Mouse (Mus musculus) lung, embryonic 15.5 days (tissue): Measurements from ENCODE around the gene Galnt16. TPM values are rescaled to one million over a fixed set of nuclear protein-coding genes. Genes with fewer than 3 reads are reported as not detected.

Experiments
- ATAC-seq: fragments of 200-750 bp; cut with Nextera tagmentation; 2 replicates; pipeline ENCODE4 v1.8.0; 2017; ENCODE audit warnings: moderate number of reproducible peaks, borderline replicate concordance; ENCODE audit not compliant: low FRiP score, low TSS enrichment; ENCODE audit errors: extremely low read depth
- H3K27ac ChIP-seq: fragments of 300-500 bp; sonication (generic); 2 replicates; pipeline ENCODE4 v1.5.1; 2015; ENCODE audit warnings: moderate library complexity, mild to moderate bottlenecking, inconsistent platforms
- H3K27me3 ChIP-seq: fragments of 300-500 bp; sonication (generic); 2 replicates; pipeline ENCODE4 v1.6.1; 2015; ENCODE audit warnings: inconsistent platforms
- H3K36me3 ChIP-seq: fragments of 300-500 bp; sonication (generic); 2 replicates; pipeline ENCODE4 v1.6.1; 2015; ENCODE audit warnings: inconsistent platforms
- H3K4me1 ChIP-seq: fragments of 300-500 bp; sonication (generic); 2 replicates; pipeline ENCODE4 v1.6.1; 2015; ENCODE audit warnings: inconsistent platforms
- H3K4me2 ChIP-seq: fragments of 300-500 bp; sonication (generic); 2 replicates; pipeline ENCODE4 v1.6.1; 2015; ENCODE audit warnings: inconsistent platforms, mild to moderate bottlenecking, moderate library complexity
- H3K4me3 ChIP-seq: fragments of 300-500 bp; sonication (generic); 2 replicates; pipeline ENCODE4 v1.5.1; 2015; ENCODE audit warnings: mild to moderate bottlenecking, inconsistent platforms
- H3K9ac ChIP-seq: fragments of 300-500 bp; sonication (generic); 2 replicates; pipeline ENCODE4 v1.6.1; 2015; ENCODE audit warnings: inconsistent platforms
- H3K9me3 ChIP-seq: fragments of 300-500 bp; sonication (generic); 2 replicates; pipeline ENCODE4 v1.6.1; 2016; ENCODE audit warnings: inconsistent platforms
- WGBS: fragments of 180-500 bp; shearing (Covaris S2); methylation state at CpG from one replicate; pipeline ENCODE4 v1.1.7; 2015; 5-methylcytosine and 5-hydroxymethylcytosine counted together
- polyA plus RNA-seq: library from polyadenylated mRNA; unstranded; fragments of >200 nt; fragmentation: Nextera tagmentation; extraction: Ambion mirVana; gene quantifications from 2 replicates; pipeline ENCODE4 v1.2.1, GENCODE M21; 2015

Gene Galnt16
- polyA plus RNA-seq = 12.3 TPM in 2 replicates

DNA sequence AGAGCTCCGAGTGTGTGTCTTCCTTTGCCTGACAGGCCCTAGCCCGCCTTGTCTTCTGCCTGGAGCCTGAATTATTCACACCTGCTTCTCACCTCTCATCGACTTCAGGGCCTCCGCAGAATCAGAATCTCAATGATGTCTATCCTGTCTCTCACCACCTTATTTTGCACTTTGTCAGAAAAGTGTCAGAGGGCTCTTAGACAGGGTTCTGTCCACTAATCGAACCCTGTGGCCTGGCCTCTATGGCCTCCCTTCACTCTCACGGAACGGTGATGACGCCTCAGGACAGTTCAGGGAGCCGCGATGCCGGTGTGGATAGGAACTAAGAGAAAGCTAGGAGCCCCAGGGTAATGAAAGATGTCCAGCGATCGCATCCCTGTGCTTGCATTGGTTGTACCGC, at the start of gene Galnt16:
Gene Galnt16, plus strand, starts transcription at position 301 of the 400 bp plus-strand sequence.
- Histone ChIP-seq H3K36me3 (no peaks in the 10 kb centered on the region), H3K4me1 (peaks cover 27% of the 10 kb centered on the region), H3K4me2 (peak within 1 kb of the TSS; percentile 99), H3K27me3 (peaks cover 65% of the 10 kb centered on the region), H3K4me3 (peak within 1 kb of the TSS; percentile 64), H3K9ac (peak within 1 kb of the TSS; percentile 57), H3K9me3 (no peaks in the 10 kb centered on the region), H3K27ac (no peak within 1 kb of the TSS)
- WGBS = 7% methylated on average over 14 of the region's 14 CpGs
- ATAC-seq = no peak

DNA sequence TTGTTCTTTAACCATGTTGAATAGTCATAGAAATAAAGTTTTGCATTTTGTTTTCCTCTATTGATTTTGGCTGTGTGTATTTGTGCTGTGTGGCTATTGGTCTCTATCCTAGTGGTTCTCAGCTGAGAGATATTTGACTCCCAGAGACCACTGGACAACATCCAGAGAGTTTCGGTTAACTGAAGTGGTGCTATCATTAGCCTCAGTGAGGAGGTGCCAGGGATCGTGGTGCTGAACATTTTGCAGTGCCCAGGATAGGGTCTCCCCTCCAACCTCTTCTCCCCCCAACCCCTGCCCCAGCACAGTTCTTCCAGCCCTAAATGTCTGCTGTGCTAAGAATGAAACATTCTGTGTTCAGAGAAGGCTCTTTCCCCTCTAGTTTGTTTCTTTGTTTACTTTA, 47.9 kb upstream of the Galnt16 start:
- Histone ChIP-seq H3K4me2 (no peak overlapping the region), H3K27ac (no peak overlapping the region), H3K9ac (no peak overlapping the region), H3K4me1 (no peaks in the 10 kb centered on the region), H3K36me3 (no peaks in the 10 kb centered on the region), H3K9me3 (no peaks in the 10 kb centered on the region), H3K27me3 (no peaks in the 10 kb centered on the region), H3K4me3 (no peak overlapping the region)
- 61% methylated on average over 2 of the region's 2 CpGs for WGBS
- ATAC-seq = no peak

DNA sequence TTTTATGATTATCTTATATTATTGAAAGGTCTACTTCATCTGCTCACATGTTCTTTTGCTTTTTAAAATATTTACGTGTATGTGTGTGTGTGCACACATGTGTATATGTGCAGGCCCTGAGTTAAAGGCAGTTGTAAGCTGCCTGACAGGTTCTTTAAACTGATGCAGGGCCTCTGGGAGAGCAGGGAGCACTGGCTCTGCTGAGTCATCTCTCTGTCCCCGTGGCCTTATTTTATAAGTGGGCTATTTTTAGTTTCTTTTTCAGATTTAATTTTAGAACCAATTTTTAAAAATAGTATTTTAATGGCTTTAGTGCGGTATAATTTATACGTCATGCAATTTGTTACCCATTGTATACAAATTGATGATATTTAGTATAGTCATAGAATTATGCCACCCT, 46.2 kb upstream of the Galnt16 start:
- Histone ChIP-seq H3K27me3 (no peaks in the 10 kb centered on the region), H3K36me3 (no peaks in the 10 kb centered on the region), H3K4me1 (no peaks in the 10 kb centered on the region), H3K4me3 (no peak overlapping the region), H3K9me3 (no peaks in the 10 kb centered on the region), H3K9ac (no peak overlapping the region), H3K4me2 (no peak overlapping the region), H3K27ac (no peak overlapping the region)
- ATAC-seq = no peak
- WGBS = 68% methylated on average over 4 of the region's 4 CpGs

DNA sequence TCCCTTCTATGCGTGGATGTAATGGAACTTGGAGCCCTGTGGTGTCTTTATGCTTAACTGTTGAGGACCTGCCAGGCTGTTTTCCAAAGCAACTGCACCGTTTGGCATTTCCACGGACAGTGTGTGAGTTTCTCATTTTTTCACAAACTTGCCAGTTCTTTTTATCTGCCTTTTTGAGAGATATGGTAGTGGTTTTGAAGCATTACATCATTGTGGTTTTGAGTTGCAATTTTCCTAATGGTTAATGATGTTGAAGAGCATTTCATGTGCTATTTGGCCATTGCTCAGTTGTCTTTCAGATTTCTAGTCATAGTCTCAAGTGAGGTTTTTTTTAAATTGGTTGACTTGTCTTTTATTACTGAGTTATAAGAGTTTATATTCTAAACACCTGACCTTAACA, 44.3 kb upstream of the Galnt16 start:
- Histone ChIP-seq H3K4me1 (no peaks in the 10 kb centered on the region), H3K36me3 (0 out of 2 replicates have a peak, but pooled peaks cover under 1% of the 10 kb centered on the region), H3K27ac (no peak overlapping the region), H3K4me3 (no peak overlapping the region), H3K9ac (no peak overlapping the region), H3K9me3 (no peaks in the 10 kb centered on the region), H3K4me2 (no peak overlapping the region), H3K27me3 (no peaks in the 10 kb centered on the region)
- no peak for ATAC-seq
- 79% methylated on average over 3 of the region's 3 CpGs for WGBS

DNA sequence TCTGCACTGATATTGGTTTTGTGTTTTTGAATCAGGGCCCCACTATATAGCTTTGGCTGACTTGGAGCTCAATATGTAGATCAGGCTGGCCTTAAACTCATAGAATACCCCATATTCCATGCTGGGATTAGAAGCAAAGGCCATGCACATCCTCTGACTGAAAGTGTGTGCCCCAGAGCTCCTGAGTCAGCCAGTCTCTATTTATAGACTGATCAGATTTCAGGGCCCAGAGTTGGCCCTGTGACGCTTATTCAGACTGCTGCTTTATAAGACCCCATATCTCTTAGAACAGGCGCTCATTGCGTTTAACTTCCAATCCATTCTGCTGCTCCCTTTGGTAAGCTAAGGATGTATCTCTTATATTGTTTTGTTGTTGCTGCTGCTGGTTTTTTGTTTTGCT, 38.1 kb upstream of the Galnt16 start:
- WGBS = 77% methylated on average over 3 of the region's 3 CpGs
- H3K9ac ChIP-seq = no peak overlapping the region
- ATAC-seq = no peak

DNA sequence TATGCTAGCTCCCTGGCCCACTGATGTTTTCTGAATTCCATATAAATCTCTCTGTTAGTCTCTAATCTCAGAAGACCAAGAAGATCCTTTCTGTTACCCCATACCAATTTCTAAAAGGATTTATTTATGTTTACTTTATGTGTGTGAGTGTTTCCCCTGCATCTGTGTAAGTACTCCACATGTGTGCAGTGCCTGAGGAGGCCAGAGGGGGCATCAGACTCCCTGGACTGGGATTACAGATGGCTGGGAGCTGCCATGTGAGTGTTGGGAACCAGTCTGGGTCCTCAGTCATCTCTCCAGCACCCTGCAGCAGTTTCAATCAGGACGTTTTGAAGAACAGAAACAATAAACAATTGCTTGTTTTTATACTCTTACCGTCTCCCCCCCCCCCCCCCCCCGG, 34.7 kb upstream of the Galnt16 start:
- no peak for ATAC-seq
- Histone ChIP-seq H3K9me3 (no peaks in the 10 kb centered on the region), H3K4me2 (no peak overlapping the region), H3K4me1 (no peaks in the 10 kb centered on the region), H3K9ac (no peak overlapping the region), H3K27me3 (no peaks in the 10 kb centered on the region), H3K4me3 (no peak overlapping the region), H3K36me3 (peaks cover 16% of the 10 kb centered on the region), H3K27ac (no peak overlapping the region)
- WGBS = 54% methylated on average over 3 of the region's 3 CpGs

More for the DNA sequence above, 38.1 kb upstream of the Galnt16 start:
- Histone ChIP-seq H3K4me2 (no peak overlapping the region), H3K4me3 (no peak overlapping the region), H3K27ac (no peak overlapping the region), H3K4me1 (no peaks in the 10 kb centered on the region), H3K36me3 (peaks cover 16% of the 10 kb centered on the region), H3K27me3 (no peaks in the 10 kb centered on the region), H3K9me3 (no peaks in the 10 kb centered on the region)

DNA sequence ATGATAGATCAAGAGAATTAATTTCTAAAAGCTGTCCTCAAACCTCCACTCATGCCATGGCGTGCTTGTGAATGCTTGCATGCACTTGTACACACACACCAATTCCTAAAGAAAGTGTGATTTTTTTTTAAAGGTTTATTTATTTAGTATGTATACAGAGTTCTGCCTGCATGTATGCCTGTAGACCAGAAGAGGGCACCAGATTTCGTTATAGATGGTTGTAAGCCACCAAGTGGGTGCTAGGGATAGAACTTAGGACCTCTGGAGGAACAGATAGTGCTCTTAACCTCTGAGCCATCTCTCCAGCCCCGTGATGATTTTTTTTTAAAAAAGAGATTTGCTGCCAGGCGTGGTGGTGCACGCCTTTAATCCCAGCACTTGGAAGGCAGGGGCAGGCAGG, 24.8 kb upstream of the Galnt16 start:
- no peak overlapping the region for H3K4me3 ChIP-seq
- no peak overlapping the region for H3K4me2 ChIP-seq
- H3K9me3 ChIP-seq = no peaks in the 10 kb centered on the region
- H3K9ac ChIP-seq = no peak overlapping the region
- no peak for ATAC-seq
- H3K27ac ChIP-seq = no peak overlapping the region
- 93% methylated on average over 5 of the region's 5 CpGs for WGBS
- H3K36me3 ChIP-seq = peaks cover 36% of the 10 kb centered on the region
- H3K4me1 ChIP-seq = no peaks in the 10 kb centered on the region
- no peaks in the 10 kb centered on the region for H3K27me3 ChIP-seq

DNA sequence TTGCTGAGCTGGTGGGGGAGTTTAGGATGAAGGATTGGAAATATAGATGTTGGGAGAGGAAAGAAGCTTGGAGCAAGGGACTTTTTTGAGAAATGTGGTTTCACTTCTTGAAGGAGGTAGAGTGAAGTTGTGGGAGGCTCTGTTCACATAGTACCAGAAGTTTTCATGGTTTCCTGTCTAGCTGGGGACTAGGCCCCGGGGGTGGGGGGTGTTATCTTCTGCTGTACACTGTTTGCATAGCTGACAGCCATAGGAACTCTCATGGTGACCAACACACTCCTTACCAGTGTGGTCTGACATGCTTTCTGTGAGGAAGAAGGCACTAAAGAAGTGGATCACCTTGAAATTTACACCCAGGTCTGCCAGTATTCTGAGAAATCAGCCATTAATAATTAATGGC, 22.4 kb upstream of the Galnt16 start:
- no peak overlapping the region for H3K9ac ChIP-seq
- H3K4me1 ChIP-seq = no peaks in the 10 kb centered on the region
- peaks cover 21% of the 10 kb centered on the region for H3K36me3 ChIP-seq
- 50% methylated on average over 1 of the region's 1 CpGs for WGBS
- no peak for ATAC-seq
- no peak overlapping the region for H3K27ac ChIP-seq
- no peak overlapping the region for H3K4me3 ChIP-seq
- H3K27me3 ChIP-seq = no peaks in the 10 kb centered on the region
- H3K9me3 ChIP-seq = no peaks in the 10 kb centered on the region
- H3K4me2 ChIP-seq = no peak overlapping the region

DNA sequence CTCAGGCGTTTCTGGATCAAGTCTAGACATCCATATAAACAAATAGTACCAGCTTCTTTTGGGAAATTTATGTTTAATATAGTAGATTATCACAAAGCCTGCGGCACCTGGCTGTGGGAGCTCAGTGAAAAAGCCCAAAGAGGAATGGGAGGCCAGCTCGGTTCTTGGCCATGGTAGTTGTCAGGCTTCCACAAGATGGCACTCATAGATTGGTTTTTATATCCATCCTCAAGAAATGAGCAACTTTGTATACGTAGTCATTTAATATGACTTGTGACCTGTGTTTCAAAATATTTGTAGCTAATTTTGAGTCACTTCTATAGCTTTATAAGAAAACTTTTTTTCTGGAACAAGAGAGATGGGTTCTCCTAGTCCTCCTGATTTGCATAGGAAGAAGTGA, 19.7 kb upstream of the Galnt16 start:
- ATAC-seq = no peak

DNA sequence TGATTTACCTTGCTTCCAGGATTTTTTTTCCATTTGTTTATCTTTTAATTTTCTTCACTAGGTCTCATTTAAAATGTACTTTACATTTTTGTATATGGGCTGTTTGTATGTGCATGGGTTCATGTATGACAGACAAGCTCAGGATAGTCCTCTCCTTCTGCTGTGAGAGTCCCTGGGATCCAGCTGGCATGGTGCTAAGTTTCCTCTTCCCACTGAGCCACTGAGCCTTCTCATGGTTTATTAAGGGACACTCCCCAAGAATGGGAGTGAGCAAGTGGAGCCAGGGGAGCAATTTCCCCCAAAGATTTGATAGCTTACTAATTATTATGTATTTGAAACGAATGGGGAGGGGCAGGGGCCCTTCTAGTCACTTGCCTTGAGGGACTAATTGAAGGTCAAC, 17.6 kb upstream of the Galnt16 start:
- Histone ChIP-seq H3K4me1 (no peaks in the 10 kb centered on the region), H3K27me3 (no peaks in the 10 kb centered on the region), H3K4me3 (no peak overlapping the region), H3K27ac (no peak overlapping the region), H3K9me3 (no peaks in the 10 kb centered on the region), H3K4me2 (no peak overlapping the region), H3K36me3 (0 out of 2 replicates have a peak, but pooled peaks cover 3% of the 10 kb centered on the region), H3K9ac (no peak overlapping the region)
- ATAC-seq = no peak
- 57% methylated on average over 1 of the region's 1 CpGs for WGBS

More for the DNA sequence above, 19.7 kb upstream of the Galnt16 start:
- H3K27me3 ChIP-seq = no peaks in the 10 kb centered on the region
- H3K27ac ChIP-seq = no peak overlapping the region
- WGBS = 43% methylated on average over 4 of the region's 4 CpGs
- no peak overlapping the region for H3K9ac ChIP-seq
- H3K4me3 ChIP-seq = no peak overlapping the region
- no peak overlapping the region for H3K4me2 ChIP-seq
- peaks cover 6% of the 10 kb centered on the region; the same call in 1 of the 2 replicates for H3K36me3 ChIP-seq
- no peaks in the 10 kb centered on the region for H3K9me3 ChIP-seq
- H3K4me1 ChIP-seq = no peaks in the 10 kb centered on the region

DNA sequence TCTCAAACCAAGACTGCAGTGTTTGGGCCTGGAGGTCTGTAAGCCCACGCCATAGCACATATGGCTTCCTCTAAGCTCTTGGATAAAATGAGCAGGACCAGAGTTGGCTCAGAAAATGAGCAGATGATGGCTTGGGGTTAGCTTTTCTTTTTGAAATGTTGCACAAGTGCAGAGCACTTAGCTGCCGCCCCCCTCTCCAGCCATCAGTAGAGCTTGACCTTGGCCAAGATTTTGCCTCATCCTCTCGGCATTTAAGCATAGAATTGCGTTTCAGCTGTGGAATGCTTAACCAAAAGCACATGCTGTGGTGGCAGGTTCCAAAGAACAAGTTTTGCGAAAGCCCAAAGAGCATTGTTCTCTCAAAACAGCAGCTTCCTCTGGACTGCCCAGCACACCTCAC, 13.4 kb upstream of the Galnt16 start:
- 73% methylated on average over 5 of the region's 5 CpGs for WGBS

DNA sequence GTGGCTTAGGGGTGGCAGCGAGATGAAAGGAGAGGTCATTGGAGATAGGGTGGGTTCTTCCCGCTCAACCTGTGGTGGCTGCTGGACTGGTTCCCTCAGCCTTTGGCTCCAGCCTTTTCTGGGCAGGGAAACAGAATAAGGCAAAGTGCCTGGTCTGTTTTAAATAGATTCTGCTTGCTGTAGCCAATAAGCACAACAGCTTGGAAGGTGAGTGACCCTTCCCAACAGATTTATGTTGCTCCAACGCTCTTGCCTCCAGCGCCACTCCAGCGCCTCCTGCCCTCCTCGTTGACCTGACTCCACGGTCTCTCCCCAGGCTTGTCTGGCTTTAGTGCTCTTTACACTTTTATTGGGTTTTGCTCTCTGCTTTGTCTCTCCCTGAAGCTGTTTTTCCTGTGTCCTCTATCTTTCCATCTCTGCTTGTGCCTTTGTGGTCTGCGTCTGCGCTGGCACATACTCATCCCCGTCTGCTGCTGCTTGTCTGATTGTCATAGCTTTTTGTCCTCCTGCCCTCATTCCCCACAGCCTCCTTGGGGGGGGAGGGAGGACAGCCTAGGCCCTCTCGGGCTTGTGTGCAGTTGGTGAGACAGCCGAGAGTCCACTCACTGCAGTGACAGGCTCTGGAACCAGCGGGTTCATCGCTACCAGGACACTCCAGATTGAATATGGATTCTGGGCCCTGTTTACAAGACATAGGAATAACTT, 10.9 kb upstream of the Galnt16 start:
- no peak for ATAC-seq
- Histone ChIP-seq H3K27ac (no peak overlapping the region), H3K27me3 (no peaks in the 10 kb centered on the region), H3K4me3 (no peak overlapping the region), H3K9me3 (no peaks in the 10 kb centered on the region), H3K4me1 (0 out of 2 replicates have a peak, but pooled peaks cover 4% of the 10 kb centered on the region), H3K9ac (no peak overlapping the region), H3K4me2 (no peak overlapping the region), H3K36me3 (no peaks in the 10 kb centered on the region)
- 53% methylated on average over 14 of the region's 14 CpGs for WGBS

More for the DNA sequence above, 13.4 kb upstream of the Galnt16 start:
- Histone ChIP-seq H3K4me3 (no peak overlapping the region), H3K27ac (no peak overlapping the region), H3K27me3 (no peaks in the 10 kb centered on the region), H3K9me3 (no peaks in the 10 kb centered on the region), H3K4me1 (0 out of 2 replicates have a peak, but pooled peaks cover 4% of the 10 kb centered on the region), H3K4me2 (no peak overlapping the region), H3K9ac (no peak overlapping the region), H3K36me3 (no peaks in the 10 kb centered on the region)
- no peak for ATAC-seq
